Mouse (Mus musculus): ENCODE results near the gene Prkci.

DNA sequence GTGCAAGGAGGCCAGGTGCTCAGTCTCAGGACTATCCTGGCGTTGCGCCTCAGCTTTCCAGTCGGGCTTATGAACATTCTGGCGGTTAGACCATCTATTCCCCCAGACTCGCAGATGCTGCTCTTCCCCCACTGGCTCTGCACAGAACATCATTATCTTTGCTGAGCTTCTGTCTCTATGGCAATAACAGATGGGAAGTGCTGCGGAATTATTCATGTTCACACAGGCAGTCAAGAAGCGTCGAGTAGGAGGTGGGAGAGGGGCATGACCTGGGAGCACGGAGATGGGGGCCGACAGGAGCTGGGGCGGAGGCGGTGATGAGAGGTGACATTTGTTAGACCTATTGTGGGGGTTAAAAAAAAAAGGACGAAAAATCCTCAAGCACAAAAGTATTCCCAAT lies 97.6 kb downstream of the Prkci start:
- no peak for TF ChIP-seq POLR2A (IDR thresholded peaks at IDR 0.05; ENCODE audit: borderline replicate concordance, low read depth, low read length)
- no peak; the same call in 1 of the 2 replicates for TF ChIP-seq CTCF (IDR thresholded peaks at IDR 0.05; ENCODE audit: low read depth, low read length)

Data from bone marrow macrophage, adult 2 months (primary cell).